Mouse (Mus musculus) spleen, adult 12 weeks (tissue): Measurements from ENCODE around the gene Pin1.
"Not testable (repeated sequence)": the region's sequence is repeated elsewhere in the genome, so short reads cannot be mapped to it uniquely, and the experiment has no call there.

Experiments used
- DNase-seq: peaks from one replicate; pipeline ENCODE4 v3.0.0; 2022; ENCODE audit warnings: low spot score

The Pin1 gene

GRCm38 (mm10) chr9:20662325-20662724, 10.4 kb downstream of the Pin1 start:
- DNase-seq: peak; percentile 23

- no peak for DNase-seq
Observed at GRCm38 (mm10) chr9:20662874-20663273, 11.0 kb downstream of the Pin1 start.

GRCm38 (mm10) chr9:20663956-20664355, 12.1 kb downstream of the Pin1 start:
- no peak for DNase-seq

GRCm38 (mm10) chr9:20664366-20664765, 12.5 kb downstream of the Pin1 start:
- no peak for DNase-seq

- no peak for DNase-seq
Observed at GRCm38 (mm10) chr9:20664982-20665637, 13.2 kb downstream of the Pin1 start.

GRCm38 (mm10) chr9:20665925-20666324, 14.0 kb downstream of the Pin1 start:
- no peak for DNase-seq

GRCm38 (mm10) chr9:20666510-20667034, 14.7 kb downstream of the Pin1 start:
- no peak for DNase-seq

GRCm38 (mm10) chr9:20668065-20668464, 16.2 kb downstream of the Pin1 start:
- no peak for DNase-seq

- DNase-seq: no peak
Observed at GRCm38 (mm10) chr9:20672047-20672446, 20.2 kb downstream of the Pin1 start.

GRCm38 (mm10) chr9:20677892-20678291, 26.0 kb downstream of the Pin1 start:
- DNase-seq: no peak

GRCm38 (mm10) chr9:20680378-20680958, 28.6 kb downstream of the Pin1 start:
- no peak for DNase-seq

GRCm38 (mm10) chr9:20681546-20682388, 29.9 kb downstream of the Pin1 start:
- no peak for DNase-seq

- DNase-seq: no peak
Observed at GRCm38 (mm10) chr9:20682389-20682722, 30.5 kb downstream of the Pin1 start.

GRCm38 (mm10) chr9:20685081-20685861, 33.4 kb downstream of the Pin1 start:
- DNase-seq: no peak

- no peak for DNase-seq
Observed at GRCm38 (mm10) chr9:20689403-20689802, 37.5 kb downstream of the Pin1 start.

- DNase-seq: no peak
Observed at GRCm38 (mm10) chr9:20689913-20690312, 38.0 kb downstream of the Pin1 start.

GRCm38 (mm10) chr9:20690449-20690848, 38.6 kb downstream of the Pin1 start:
- DNase-seq: not testable (repeated sequence)

GRCm38 (mm10) chr9:20692863-20693262, 41.0 kb downstream of the Pin1 start:
- no peak for DNase-seq

GRCm38 (mm10) chr9:20694721-20695235, 42.9 kb downstream of the Pin1 start:
- DNase-seq: no peak

GRCm38 (mm10) chr9:20696107-20696712, 44.3 kb downstream of the Pin1 start:
- no peak for DNase-seq

GRCm38 (mm10) chr9:20697466-20697865, 45.6 kb downstream of the Pin1 start:
- no peak for DNase-seq
